ENCODE assay signal across 12 mouse cellular contexts in the genomic region with DNA sequence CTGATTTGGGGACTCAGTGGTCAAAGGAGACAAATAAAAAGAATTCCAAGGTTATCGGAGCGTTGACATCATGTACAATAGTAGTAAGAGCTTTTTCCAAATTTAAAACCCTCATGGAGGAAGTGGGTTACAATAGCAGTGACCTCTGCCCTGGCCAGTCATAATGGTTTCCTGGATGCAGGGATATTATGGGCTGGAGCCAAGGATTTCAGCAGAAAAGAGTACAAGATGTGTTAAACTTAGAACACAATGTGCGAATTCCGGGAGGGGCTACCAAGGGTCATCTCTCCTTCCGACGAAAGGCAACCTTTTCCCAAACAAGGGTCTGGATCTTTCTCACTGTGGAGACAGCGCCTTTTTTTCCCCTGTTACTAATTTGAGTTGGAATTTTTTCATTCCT.
DNase-seq lines count a peak whose midpoint lies in the region; ATAC-seq lines count a peak whose summit lies in the region.
"Had no signal": no experiment of that assay in that cellular context is flagged by ENCODE, and none has a peak within 500 bp of the region (broad histone marks: within the 10 kb centered on the region; RNA-seq: fewer than 3 reads in every experiment).

No protein-coding gene starts in this region.

- WGBS in heart, embryonic 11.5 days (ENCODE audit: insufficient replicate concordance) = 73% methylated on average over 7 of the region's 7 CpGs
- WGBS in forebrain, embryonic 13.5 days = 70% methylated on average over 7 of the region's 7 CpGs
- WGBS in midbrain, embryonic 10.5 days = 71% methylated on average over 7 of the region's 7 CpGs
- 65% methylated on average over 7 of the region's 7 CpGs for WGBS in midbrain, embryonic 15.5 days

- H3K4me1 ChIP-seq in heart, embryonic 11.5 days (ENCODE audit: control insufficient read depth, insufficient read depth, low read length) = no peaks in the 10 kb centered on the region; the same call in 1 of the 2 replicates
- H3K4me1 ChIP-seq in forebrain, embryonic 13.5 days = peaks cover 7% of the 10 kb centered on the region
- peaks cover 27% of the 10 kb centered on the region for H3K4me1 ChIP-seq in midbrain, embryonic 10.5 days
- peaks cover 8% of the 10 kb centered on the region for H3K4me1 ChIP-seq in midbrain, embryonic 15.5 days

- H3K9ac ChIP-seq in heart, embryonic 11.5 days (ENCODE audit: low read depth, low read length) = no peak overlapping the region
- H3K9ac ChIP-seq in forebrain, embryonic 13.5 days = no peak overlapping the region
- H3K9ac ChIP-seq in midbrain, embryonic 15.5 days = no peak overlapping the region

- no peak for ATAC-seq in heart, embryonic 11.5 days (replicated peaks; ENCODE audit: insufficient number of reproducible peaks, low FRiP score, low TSS enrichment)
- no peak for ATAC-seq in forebrain, embryonic 13.5 days
- ATAC-seq in midbrain, embryonic 15.5 days (replicated peaks) = no peak
- ATAC-seq: forebrain, embryonic 16.5 days had no signal

- H3K36me3 ChIP-seq in heart, embryonic 11.5 days (ENCODE audit: control insufficient read depth, insufficient read depth, low read length) = no peaks in the 10 kb centered on the region
- H3K36me3 ChIP-seq in forebrain, embryonic 13.5 days (ENCODE audit: poor library complexity, severe bottlenecking) = no peaks in the 10 kb centered on the region
- no peaks in the 10 kb centered on the region for H3K36me3 ChIP-seq in midbrain, embryonic 10.5 days
- no peaks in the 10 kb centered on the region for H3K36me3 ChIP-seq in midbrain, embryonic 15.5 days (replicated peaks)

- H3K27ac ChIP-seq in heart, embryonic 11.5 days (ENCODE audit: low read depth, low read length) = no peak overlapping the region
- H3K27ac ChIP-seq in forebrain, embryonic 13.5 days = no peak overlapping the region
- H3K27ac ChIP-seq in midbrain, embryonic 10.5 days (replicated peaks) = no peak overlapping the region
- no peak overlapping the region for H3K27ac ChIP-seq in midbrain, embryonic 15.5 days
- H3K27ac ChIP-seq: macrophage had no signal

- H3K9me3 ChIP-seq in heart, embryonic 11.5 days (replicated peaks; ENCODE audit: control insufficient read depth, low read length) = no peaks in the 10 kb centered on the region
- H3K9me3 ChIP-seq in forebrain, embryonic 13.5 days (replicated peaks) = no peaks in the 10 kb centered on the region
- H3K9me3 ChIP-seq in midbrain, embryonic 10.5 days (replicated peaks) = no peaks in the 10 kb centered on the region
- H3K9me3 ChIP-seq in midbrain, embryonic 15.5 days = no peaks in the 10 kb centered on the region

- no peak overlapping the region for H3K4me2 ChIP-seq in heart, embryonic 11.5 days
- H3K4me2 ChIP-seq in forebrain, embryonic 13.5 days = no peak overlapping the region
- no peak overlapping the region for H3K4me2 ChIP-seq in midbrain, embryonic 15.5 days

- no peaks in the 10 kb centered on the region; the same call in 1 of the 2 replicates for H3K27me3 ChIP-seq in heart, embryonic 11.5 days (ENCODE audit: control insufficient read depth, insufficient read depth, low read length)
- H3K27me3 ChIP-seq in forebrain, embryonic 13.5 days = no peaks in the 10 kb centered on the region
- H3K27me3 ChIP-seq in midbrain, embryonic 10.5 days (ENCODE audit: low read depth, poor library complexity, severe bottlenecking) = peaks cover 43% of the 10 kb centered on the region
- H3K27me3 ChIP-seq in midbrain, embryonic 15.5 days (replicated peaks) = no peaks in the 10 kb centered on the region; the same call in 1 of the 2 replicates

- DNase-seq in heart, adult 18-20 months = peak; percentile 72 to 90
- peak; percentile 61 for DNase-seq in adrenal gland, postnatal 14 days
- DNase-seq in kidney, adult 18-20 months = peak; percentile 73
- peak; percentile 16 for DNase-seq in lung, postnatal 14 days
- no peak for DNase-seq in midbrain, embryonic 10.5 days (ENCODE audit: low spot score)
- DNase-seq: cerebellum, adult 11 months; right cerebral cortex, postnatal 4 days had no signal

- no peak overlapping the region for H3K4me3 ChIP-seq in heart, embryonic 11.5 days (ENCODE audit: low read depth, low read length)
- H3K4me3 ChIP-seq in forebrain, embryonic 13.5 days = no peak overlapping the region
- H3K4me3 ChIP-seq in midbrain, embryonic 10.5 days = no peak overlapping the region
- H3K4me3 ChIP-seq in midbrain, embryonic 15.5 days = no peak overlapping the region
